Mouse (Mus musculus) urinary bladder, adult 18-20 months (tissue): ENCODE measurements at regions not wholly inside any gene's neighbourhood (a gene's known extent, or its start where the extent isn't known, plus 50 kb on each side); places are given as distances from the start of the nearest gene placed in this dataset.

ENCODE experiments used
- DNase-seq, 2 experiments: peaks; one replicate each; pipeline ENCODE4 v3.0.0; 2022; ENCODE audit warnings: low spot score in 2 of 2, mixed read lengths in 2 of 2

- DNase-seq = no peak
Measured at GRCm38 (mm10) chr10:83963779-83964643, 241.3 kb downstream of the 1500009L16Rik start.

GRCm38 (mm10) chr10:83964838-83965237 is 242.2 kb downstream of the 1500009L16Rik start:
- no peak for DNase-seq

- DNase-seq = no peak
Measured at GRCm38 (mm10) chr10:83970501-83970900, 247.8 kb downstream of the 1500009L16Rik start.

GRCm38 (mm10) chr10:83974548-83974947 is 251.9 kb downstream of the 1500009L16Rik start:
- DNase-seq = no peak

GRCm38 (mm10) chr10:83976548-83976947 is 253.9 kb downstream of the 1500009L16Rik start:
- no peak for DNase-seq

GRCm38 (mm10) chr10:83979930-83980329 is 257.3 kb downstream of the 1500009L16Rik start:
- no peak for DNase-seq

- peak in 1 of 2 experiments; percentile 5 for DNase-seq
Measured at GRCm38 (mm10) chr10:83984697-83985415, 262.2 kb downstream of the 1500009L16Rik start.

GRCm38 (mm10) chr10:83992577-83993305 is 270.1 kb downstream of the 1500009L16Rik start:
- no peak for DNase-seq

GRCm38 (mm10) chr10:83995026-83995600 is 272.4 kb downstream of the 1500009L16Rik start:
- DNase-seq = no peak

GRCm38 (mm10) chr10:83995913-83996312 is 273.2 kb downstream of the 1500009L16Rik start:
- peak in 1 of 2 experiments; percentile 68 for DNase-seq

- DNase-seq = no peak
Measured at GRCm38 (mm10) chr10:83996489-83996888, 273.8 kb downstream of the 1500009L16Rik start.

GRCm38 (mm10) chr10:84000436-84001208 is 278.0 kb downstream of the 1500009L16Rik start:
- DNase-seq = no peak

- no peak for DNase-seq
Measured at GRCm38 (mm10) chr10:84002744-84003143, 280.1 kb downstream of the 1500009L16Rik start.

GRCm38 (mm10) chr10:84003601-84004149 is 281.0 kb downstream of the 1500009L16Rik start:
- no peak for DNase-seq

GRCm38 (mm10) chr10:84008923-84009322 is 286.3 kb downstream of the 1500009L16Rik start:
- no peak for DNase-seq

GRCm38 (mm10) chr10:84019381-84019780 is 296.7 kb downstream of the 1500009L16Rik start:
- peak in 1 of 2 experiments; percentile 15 for DNase-seq

GRCm38 (mm10) chr10:84020023-84020620 is 297.5 kb downstream of the 1500009L16Rik start:
- peak in 1 of 2 experiments; percentile 7 for DNase-seq

GRCm38 (mm10) chr10:84021167-84022120 is 298.8 kb downstream of the 1500009L16Rik start:
- no peak for DNase-seq

- no peak for DNase-seq
Measured at GRCm38 (mm10) chr10:84024294-84024693, 301.6 kb downstream of the 1500009L16Rik start.
